In genomic region chr15:98777005-98777616, GRCm38 (mm10) we compare ENCODE assay signal across 10 mouse cellular contexts. TPM values are rescaled to one million over a fixed set of nuclear protein-coding genes. Genes with fewer than 3 reads are reported as not detected.
DNase-seq lines count a peak whose midpoint lies in the region; ATAC-seq lines count a peak whose summit lies in the region.
"Had no signal": no experiment of that assay in that cellular context is flagged by ENCODE, and none has a peak within 500 bp of the region (broad histone marks: within the 10 kb centered on the region; RNA-seq: fewer than 3 reads in every experiment).

No protein-coding gene starts in this region.

- no peak overlapping the region for H3K27ac ChIP-seq in heart, embryonic 15.5 days
- H3K27ac ChIP-seq in limb, embryonic 11.5 days (replicated peaks; ENCODE audit: low read depth, low read length), result no peak overlapping the region

- no peaks in the 10 kb centered on the region for H3K36me3 ChIP-seq in heart, embryonic 15.5 days
- no peaks in the 10 kb centered on the region for H3K36me3 ChIP-seq in limb, embryonic 11.5 days (ENCODE audit: control insufficient read depth, insufficient read depth, low read length)

- no peak for ATAC-seq in heart, embryonic 15.5 days (replicated peaks; ENCODE audit: insufficient number of reproducible peaks, insufficient read depth, low FRiP score, low read depth)
- ATAC-seq in limb, embryonic 11.5 days (ENCODE audit: insufficient number of reproducible peaks, low FRiP score, low TSS enrichment, low read depth), result no peak
- ATAC-seq in cerebellum, adult (ENCODE audit: insufficient number of reproducible peaks, low FRiP score, low TSS enrichment), result no peak

- H3K9me3 ChIP-seq in heart, embryonic 15.5 days (replicated peaks), result no peaks in the 10 kb centered on the region
- no peaks in the 10 kb centered on the region for H3K9me3 ChIP-seq in limb, embryonic 11.5 days (ENCODE audit: control insufficient read depth, low read length)

- 4% methylated on average over 19 of the region's 19 CpGs for WGBS in heart, embryonic 15.5 days
- under 1% methylated on average over 19 of the region's 19 CpGs for WGBS in limb, embryonic 11.5 days

- no peak for DNase-seq in heart, postnatal 10 days
- DNase-seq in thymus, postnatal 4 days, result peak; percentile 50
- DNase-seq in thymus, adult 18-20 months, result no peak
- DNase-seq in limb, embryonic 11.5 days (ENCODE audit: low spot score), result peak; percentile 49
- no peak for DNase-seq in ovary, adult 18-20 months (ENCODE audit: low spot score)
- DNase-seq in embryo, embryonic 10.5 days (ENCODE audit: low spot score), result no peak

- H3K4me3 ChIP-seq in heart, embryonic 15.5 days, result peak overlapping the region; percentile 39
- H3K4me3 ChIP-seq in limb, embryonic 11.5 days (ENCODE audit: low read depth, low read length), result no peak overlapping the region

- peaks cover 100% of the 10 kb centered on the region for H3K27me3 ChIP-seq in heart, embryonic 15.5 days
- peaks cover 100% of the 10 kb centered on the region for H3K27me3 ChIP-seq in limb, embryonic 11.5 days (ENCODE audit: control insufficient read depth, insufficient read depth, low read length)

- peaks cover 58% of the 10 kb centered on the region for H3K4me1 ChIP-seq in heart, embryonic 15.5 days (replicated peaks)
- H3K4me1 ChIP-seq in limb, embryonic 11.5 days (ENCODE audit: control insufficient read depth, insufficient read depth, low read length), result peaks cover 16% of the 10 kb centered on the region

- peak overlapping the region; percentile 66 for H3K4me2 ChIP-seq in heart, embryonic 15.5 days
- H3K4me2 ChIP-seq in limb, embryonic 11.5 days (ENCODE audit: low read depth, severe bottlenecking), result no peak overlapping the region; the same call in 1 of the 2 replicates

- intact Hi-C loops in heart, postnatal 10 days (cut with DNase I), result no loop called here

- no peak overlapping the region for H3K9ac ChIP-seq in heart, embryonic 15.5 days
- H3K9ac ChIP-seq in limb, embryonic 11.5 days (ENCODE audit: low read length), result 0 out of 2 replicates have a peak overlapping the region, but pooled peaks have one; percentile 12

RNA-seq across cellular contexts. Expression of gene Wnt10b, which starts 0.8 kb away (rescaled TPM):
- polyA plus RNA-seq in heart, embryonic 15.5 days (2015; fragmentation: Nextera tagmentation; extraction: Ambion mirVana), result 0.46 TPM in 1 of 2 replicates, not detected in the other
- under 1 TPM; 0.43 to 0.67 TPM for total RNA-seq in heart, postnatal 10 days (2021)
- 0.81 and 1.5 TPM in 2 replicates for polyA plus RNA-seq in limb, embryonic 11.5 days (2014; fragmentation: Nextera tagmentation; extraction: Ambion mirVana)

RNA-seq across cellular contexts. Expression of gene Wnt1, which starts 12.5 kb away (rescaled TPM):
- not detected in 2 replicates for polyA plus RNA-seq in heart, embryonic 15.5 days (2015; fragmentation: Nextera tagmentation; extraction: Ambion mirVana)
- not detected for total RNA-seq in heart, postnatal 10 days (2021)
- polyA plus RNA-seq in limb, embryonic 11.5 days (2014; fragmentation: Nextera tagmentation; extraction: Ambion mirVana), result not detected in 2 replicates
- total RNA-seq: left cerebral cortex, postnatal 14 days; MEL had no signal

RNA-seq across cellular contexts. Expression of gene Arf3, which starts 14.1 kb away (rescaled TPM):
- polyA plus RNA-seq in heart, embryonic 15.5 days (2015; fragmentation: Nextera tagmentation; extraction: Ambion mirVana), result 29.5 and 41.5 TPM in 2 replicates
- total RNA-seq in heart, postnatal 10 days (2021), result 10 to 100 TPM; 36.3 to 40.1 TPM
- 34.7 and 36.4 TPM in 2 replicates for polyA plus RNA-seq in limb, embryonic 11.5 days (2014; fragmentation: Nextera tagmentation; extraction: Ambion mirVana)

RNA-seq across cellular contexts. Expression of gene Ddn, which starts 32.2 kb away (rescaled TPM):
- polyA plus RNA-seq in heart, embryonic 15.5 days (2015; fragmentation: Nextera tagmentation; extraction: Ambion mirVana), result 0.32 and 0.66 TPM in 2 replicates
- under 1 TPM; 0.10 to 0.32 TPM for total RNA-seq in heart, postnatal 10 days (2021)
- not detected in 2 replicates for polyA plus RNA-seq in limb, embryonic 11.5 days (2014; fragmentation: Nextera tagmentation; extraction: Ambion mirVana)

RNA-seq across cellular contexts. Expression of gene Fkbp11, which starts 49.1 kb away (rescaled TPM):
- polyA plus RNA-seq in heart, embryonic 15.5 days (2015; fragmentation: Nextera tagmentation; extraction: Ambion mirVana), result 20.9 and 26.6 TPM in 2 replicates
- 10 to 100 TPM in 1 of 2 experiments, 1 to 10 TPM in 1; 8.1 to 10.2 TPM for total RNA-seq in heart, postnatal 10 days (2021)
- polyA plus RNA-seq in limb, embryonic 11.5 days (2014; fragmentation: Nextera tagmentation; extraction: Ambion mirVana), result 24.3 and 25.7 TPM in 2 replicates

Comparison
In these comparisons a context has a peak if more than half of its experiments do, and no peak if none do; other contexts are left out.
1. DNase-seq: peak in thymus, postnatal 4 days (single experiment) and limb, embryonic 11.5 days (single experiment); none in heart, postnatal 10 days (0 of 2), thymus, adult 18-20 months (0 of 2), ovary, adult 18-20 months (single experiment) and embryo, embryonic 10.5 days (single experiment).